Mouse (Mus musculus): ENCODE data around the gene Olfr437. TPM values are rescaled to one million over a fixed set of nuclear protein-coding genes. Genes with fewer than 3 reads are reported as not detected.
"Not testable (repeated sequence)": the region's sequence is repeated elsewhere in the genome, so short reads cannot be mapped to it uniquely, and the experiment has no call there.

Gene Olfr437
- polyA plus RNA-seq, 1 experiment from 2014 or later: not detected

DNA sequence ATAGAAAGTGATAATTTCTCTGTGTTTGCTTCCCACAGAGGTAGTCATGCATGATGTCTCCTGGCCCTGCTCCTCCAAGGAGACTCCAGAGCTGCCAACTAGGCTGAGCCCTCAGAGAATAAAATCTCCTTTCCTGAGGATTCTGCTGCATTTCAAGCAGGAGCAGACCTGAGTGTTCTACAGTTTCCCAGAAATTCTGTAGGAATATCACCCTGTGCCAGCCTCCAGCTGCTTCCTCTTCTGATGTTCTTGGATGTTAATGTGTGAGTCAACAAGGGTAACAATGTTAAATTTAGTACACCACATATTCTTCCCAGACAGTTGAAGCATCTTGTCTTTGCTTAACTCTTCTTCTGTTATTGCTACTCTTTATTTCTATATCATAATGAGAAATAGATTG, 49.8 kb downstream of the Olfr437 start, which contains the start of gene Olfr434:
TSS of gene Olfr434 (plus strand) at position 149 of the 400 bp plus-strand sequence.
- not testable (repeated sequence) for ATAC-seq (ENCODE audit: low read depth); H3K27me3 ChIP-seq; H3K9ac ChIP-seq; H3K4me2 ChIP-seq; H3K27ac ChIP-seq (replicated peaks); H3K4me1 ChIP-seq (replicated peaks); H3K4me3 ChIP-seq; H3K36me3 ChIP-seq; H3K9me3 ChIP-seq

Other genes with a start within 250 kb of the Olfr437 start
- gene Olfr446, start 241.9 kb upstream of the Olfr437 start, polyA plus RNA-seq (2015; fragmentation: Nextera tagmentation; extraction: Ambion mirVana): not detected in 2 replicates
- not detected in 2 replicates for gene Olfr444, start 214.2 kb upstream of the Olfr437 start, polyA plus RNA-seq (2015; fragmentation: Nextera tagmentation; extraction: Ambion mirVana)
- gene Olfr441, start 56.9 kb upstream of the Olfr437 start, polyA plus RNA-seq (2015; fragmentation: Nextera tagmentation; extraction: Ambion mirVana): not detected in 2 replicates
- gene Olfr237-ps1, start 16.7 kb upstream of the Olfr437 start, polyA plus RNA-seq (2015; fragmentation: Nextera tagmentation; extraction: Ambion mirVana): not detected in 2 replicates
- not detected in 2 replicates for gene Olfr13, start 8.9 kb downstream of the Olfr437 start, polyA plus RNA-seq (2015; fragmentation: Nextera tagmentation; extraction: Ambion mirVana)
- gene Olfr435, start 33.9 kb downstream of the Olfr437 start, polyA plus RNA-seq (2015; fragmentation: Nextera tagmentation; extraction: Ambion mirVana): not detected in 2 replicates
- not detected in 2 replicates for gene Olfr434, start 49.7 kb downstream of the Olfr437 start, polyA plus RNA-seq (2015; fragmentation: Nextera tagmentation; extraction: Ambion mirVana)
- gene Olfr47, start 68.2 kb downstream of the Olfr437 start, polyA plus RNA-seq (2015; fragmentation: Nextera tagmentation; extraction: Ambion mirVana): not detected in 2 replicates
- 2.6 and 3.3 TPM in 2 replicates for gene Arhgef5, start 102.3 kb downstream of the Olfr437 start, polyA plus RNA-seq (2015; fragmentation: Nextera tagmentation; extraction: Ambion mirVana)
- gene Nobox, start 146.3 kb downstream of the Olfr437 start, polyA plus RNA-seq (2015; fragmentation: Nextera tagmentation; extraction: Ambion mirVana): not detected in 2 replicates

Measured in neural tube, embryonic 13.5 days (tissue).